Mouse (Mus musculus): Measurements from ENCODE around the gene Chst8.

The Chst8 gene

GRCm38 (mm10) chr7:34643329-34643728 lies 169.2 kb downstream of the Chst8 start:
- DNase-seq (ENCODE audit: extremely low read depth, insufficient read length, low spot score), result no peak

GRCm38 (mm10) chr7:34641968-34642367 lies 170.5 kb downstream of the Chst8 start:
- no peak for DNase-seq (ENCODE audit: extremely low read depth, insufficient read length, low spot score)

GRCm38 (mm10) chr7:34639798-34640197 lies 172.7 kb downstream of the Chst8 start:
- DNase-seq (ENCODE audit: extremely low read depth, insufficient read length, low spot score), result no peak

GRCm38 (mm10) chr7:34636661-34637060 lies 175.8 kb downstream of the Chst8 start:
- no peak for DNase-seq (ENCODE audit: extremely low read depth, insufficient read length, low spot score)

DNA sequence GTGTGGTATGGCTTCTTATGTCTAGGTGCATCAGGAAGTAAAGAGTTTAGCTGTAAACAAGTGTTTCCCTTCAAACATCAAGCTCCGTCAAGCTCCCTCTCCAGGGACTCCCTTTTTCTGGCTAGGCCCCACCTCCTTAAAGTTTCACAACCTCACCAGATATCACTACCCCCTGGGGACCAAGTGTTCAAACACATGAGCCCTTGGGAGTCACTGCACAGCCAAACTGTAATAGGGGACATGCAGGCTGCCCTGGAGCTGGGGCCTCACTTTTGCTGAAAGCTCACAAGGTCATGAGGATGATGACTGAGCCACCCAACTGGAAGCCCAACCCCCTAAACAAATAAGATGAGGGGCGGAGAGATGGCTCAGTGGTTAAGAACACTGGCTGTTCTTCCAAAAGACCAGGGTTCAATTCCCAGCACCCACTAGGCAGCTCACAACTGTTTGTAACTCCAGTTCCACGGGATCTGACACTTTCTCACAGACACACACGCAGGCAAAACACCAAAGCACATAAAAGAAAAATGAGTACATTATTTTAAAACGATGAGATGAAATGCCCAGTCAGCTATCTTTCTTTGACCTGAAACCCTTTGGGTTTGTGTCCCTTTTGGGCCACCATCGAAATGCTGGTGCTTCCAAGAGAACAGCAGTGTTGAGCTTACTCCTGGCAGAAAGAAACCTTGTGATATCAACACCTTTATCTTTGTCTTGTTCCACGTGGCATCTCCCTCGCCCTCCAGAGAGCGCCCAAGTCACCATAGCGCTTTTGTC lies 179.4 kb downstream of the Chst8 start:
- DNase-seq (ENCODE audit: extremely low read depth, insufficient read length, low spot score), result no peak

DNA sequence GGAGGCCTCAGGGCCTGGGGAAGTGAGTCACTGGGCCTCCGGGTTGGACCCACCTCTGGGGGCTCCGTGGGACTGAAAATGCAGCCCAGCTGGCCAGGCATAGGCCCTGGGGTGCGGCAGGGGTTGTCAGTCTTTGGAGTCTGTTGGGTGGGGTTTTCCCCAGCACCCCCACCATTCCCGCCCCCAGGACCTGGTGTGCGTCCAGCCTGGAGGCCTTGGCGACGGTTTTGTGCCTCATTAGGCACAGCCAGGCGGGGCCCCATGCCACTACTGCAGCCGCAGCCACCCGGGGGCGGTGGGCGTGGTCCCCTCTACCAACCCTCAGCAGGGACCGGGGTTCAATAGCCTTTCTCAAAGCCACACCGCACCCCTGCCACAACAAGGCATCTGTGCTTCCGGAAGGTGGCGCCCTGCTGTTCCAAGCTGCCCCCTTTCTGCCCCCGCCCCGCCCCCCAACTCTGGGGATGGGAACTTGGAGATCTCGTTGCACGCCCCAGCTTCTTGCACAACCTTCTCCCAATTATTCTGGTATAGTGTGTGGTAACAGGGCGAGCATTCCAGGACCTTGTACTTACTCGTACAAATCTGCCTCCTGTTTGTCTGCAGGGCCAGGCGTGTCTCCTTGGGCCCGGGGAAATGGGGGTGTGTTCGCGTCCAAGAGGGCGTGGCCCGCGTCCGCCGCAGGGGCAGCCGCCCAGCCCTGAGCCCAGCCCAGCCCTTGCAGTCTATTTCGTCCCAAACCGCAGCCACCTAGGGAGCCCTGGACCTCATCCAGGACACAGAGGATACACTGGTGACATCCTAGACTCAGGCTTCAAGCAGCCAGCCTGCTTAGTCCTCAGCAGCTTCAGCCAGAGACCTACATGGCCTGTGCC lies 182.1 kb downstream of the Chst8 start:
- DNase-seq (ENCODE audit: extremely low read depth, insufficient read length, low spot score), result peak; percentile 97

DNA sequence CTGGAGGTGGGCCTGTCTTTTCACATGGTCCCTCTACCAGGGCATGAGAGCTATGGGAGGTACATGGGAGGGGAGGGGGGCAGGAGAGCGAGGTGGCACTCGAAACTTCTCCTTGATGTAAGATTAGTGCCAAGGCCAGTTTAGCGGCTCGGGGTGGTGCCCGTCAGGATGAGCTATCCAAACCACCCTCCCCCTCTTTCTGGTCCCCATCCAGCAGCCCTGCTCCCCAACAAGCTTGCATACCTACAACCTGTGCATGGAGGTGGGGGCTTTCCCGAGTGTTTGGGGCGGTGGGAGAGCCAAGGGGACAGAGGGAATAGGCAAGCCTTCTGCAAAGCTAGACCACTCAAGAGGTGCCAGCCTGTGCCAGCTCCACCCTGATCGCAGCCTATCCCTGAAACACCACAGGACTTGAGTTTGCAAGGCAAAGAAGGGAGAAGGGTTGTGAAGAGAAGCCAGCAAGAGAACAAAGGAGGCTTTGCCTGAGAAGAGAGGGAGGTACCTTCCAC lies 182.8 kb downstream of the Chst8 start:
- no peak for DNase-seq (ENCODE audit: extremely low read depth, insufficient read length, low spot score)
